Mouse (Mus musculus) left cerebral cortex, adult 8-10 months (tissue): Measurements from ENCODE around the gene Gm4131. TPM values are rescaled to one million over a fixed set of nuclear protein-coding genes. Genes with fewer than 3 reads are reported as not detected.
"Not testable (repeated sequence)": the region's sequence is repeated elsewhere in the genome, so short reads cannot be mapped to it uniquely, and the experiment has no call there.

Experiments used
- DNase-seq, 2 experiments: peaks; one replicate each; pipeline ENCODE4 v3.0.0; 2022; ENCODE audit warnings: low spot score in 2 of 2
- total RNA-seq, 4 experiments: library from RNA; stranded (reverse); gene quantifications; 2 replicates each; pipeline ENCODE4 v1.2.4; 2022

Gm4131 gene
- total RNA-seq = not detected

DNA sequence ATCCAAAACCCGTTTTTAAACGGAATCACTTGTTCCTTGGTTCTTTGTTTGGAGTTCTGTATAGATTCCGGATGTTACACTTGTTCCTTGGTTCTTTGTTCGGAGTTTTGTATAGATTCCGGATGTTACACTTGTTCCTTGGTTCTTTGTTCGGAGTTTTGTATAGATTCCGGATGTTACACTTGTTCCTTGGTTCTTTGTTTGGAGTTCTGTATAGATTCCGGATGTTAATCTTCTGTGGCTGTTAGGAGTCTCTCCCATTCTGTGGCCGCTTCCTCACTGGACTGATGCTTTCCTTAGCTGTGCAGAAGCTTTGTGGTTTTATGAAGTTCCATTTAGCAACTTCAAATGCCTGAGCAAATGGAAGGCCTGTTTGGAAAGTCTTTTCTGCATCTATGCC, at the start of gene Gm4131:
Gene Gm4131 (minus strand): TSS at position 101 of the 400 bp plus-strand sequence.
- not testable (repeated sequence) for DNase-seq

DNA sequence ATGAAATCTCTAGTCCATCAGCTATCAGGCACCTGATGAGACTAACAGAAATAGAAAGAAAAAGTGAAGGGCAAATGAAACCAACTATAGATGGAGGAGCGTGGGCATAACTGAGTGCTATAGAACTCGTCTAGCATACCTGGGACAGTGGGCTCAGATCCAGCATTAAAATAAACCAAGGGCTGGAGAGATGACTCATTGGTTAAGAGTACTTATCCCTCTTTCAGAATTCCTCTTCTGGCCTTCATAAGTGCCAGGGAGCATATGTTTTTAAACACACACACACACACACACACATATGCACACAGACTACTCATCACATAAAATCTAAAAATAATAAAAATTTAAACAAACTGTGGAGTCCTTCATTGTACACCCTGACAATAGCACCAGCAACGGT, 43.2 kb upstream of the Gm4131 start:
- no peak for DNase-seq

DNA sequence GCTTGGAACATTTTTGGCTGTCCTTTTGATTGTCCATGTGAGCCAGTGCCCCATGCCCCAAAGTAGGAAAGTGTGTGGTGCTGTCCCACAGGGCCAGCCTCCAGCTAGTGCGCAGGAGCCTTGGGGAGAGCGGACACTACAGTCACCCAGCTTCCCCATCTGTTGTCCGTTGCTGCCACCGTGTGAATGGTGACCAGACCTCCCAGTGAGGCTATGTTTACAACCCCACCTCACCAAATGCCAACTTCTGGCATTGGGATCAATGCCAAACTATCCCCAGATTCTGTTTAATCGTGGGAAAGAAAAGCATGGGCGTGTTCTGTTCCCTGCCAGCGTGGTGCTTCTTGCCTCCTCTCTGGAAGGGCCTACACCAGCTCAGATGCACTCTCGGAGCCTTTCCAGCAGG, 41.1 kb upstream of the Gm4131 start:
- no peak for DNase-seq

DNA sequence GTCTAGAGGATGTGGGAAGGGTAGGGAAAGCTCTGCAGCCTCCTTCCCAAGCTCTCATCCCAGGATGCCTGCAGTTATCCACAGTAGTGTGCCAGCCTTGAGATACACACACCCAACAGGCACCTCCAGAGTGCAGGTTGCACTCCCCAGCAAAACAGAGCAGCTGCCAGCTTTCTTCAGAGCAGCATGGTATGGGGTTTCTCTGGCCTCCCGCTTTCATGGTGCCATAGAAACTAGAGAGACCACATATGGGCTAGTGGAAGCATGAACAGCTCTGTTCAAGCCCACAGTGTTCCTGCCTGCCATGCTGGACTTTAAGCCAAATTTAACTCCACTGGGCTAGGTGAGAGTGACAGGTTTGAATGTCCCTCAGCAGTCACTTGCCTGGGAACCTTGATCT, 36.1 kb upstream of the Gm4131 start:
- no peak for DNase-seq

DNA sequence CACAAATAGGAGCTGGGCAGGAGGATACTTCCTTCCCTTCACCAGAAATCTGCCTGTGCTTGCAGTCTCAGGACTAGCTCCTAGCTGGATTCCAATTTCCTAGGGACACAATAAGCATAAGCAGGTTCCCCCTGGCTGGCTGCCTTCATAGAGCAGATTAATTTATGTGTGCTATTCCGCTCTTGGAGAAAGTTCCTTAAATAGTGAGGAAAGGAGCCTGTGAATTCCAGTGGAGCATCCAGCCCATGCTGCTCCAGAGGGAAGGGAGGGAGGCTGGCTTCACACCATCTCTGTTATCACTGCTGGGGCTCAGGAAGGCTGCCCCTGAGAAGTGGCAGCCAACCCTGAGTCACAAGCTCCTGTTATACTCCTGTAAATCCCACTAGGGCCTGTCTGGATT, 35.5 kb upstream of the Gm4131 start:
- DNase-seq = peak in 1 of 2 experiments; percentile 42

DNA sequence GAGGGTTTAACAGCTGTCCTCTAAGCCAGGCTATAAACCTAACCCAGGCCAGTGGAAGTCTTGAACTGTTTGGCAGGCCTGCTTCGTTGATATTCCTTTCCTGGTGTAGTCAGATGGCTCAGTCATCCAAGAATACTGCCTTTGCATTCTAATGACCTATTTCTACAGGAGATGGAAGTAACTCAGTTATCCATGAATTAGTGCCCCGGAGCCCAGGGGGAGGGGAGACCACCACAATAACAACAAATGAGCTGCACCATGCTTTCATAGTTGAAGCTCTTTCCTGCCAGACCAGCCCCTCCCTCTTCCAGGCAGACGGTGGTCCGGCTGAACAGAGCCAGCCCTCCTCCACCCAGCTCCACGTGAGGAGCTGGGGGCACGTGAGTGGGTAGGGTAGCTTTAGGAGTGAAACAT, 33.4 kb upstream of the Gm4131 start:
- no peak for DNase-seq

- no peak for DNase-seq
These were observed 18.6 kb upstream of the Gm4131 start for GRCm38 (mm10) chr14:62585338-62585737.

- no peak for DNase-seq
These were observed 17.9 kb upstream of the Gm4131 start for GRCm38 (mm10) chr14:62584637-62585036.

DNA sequence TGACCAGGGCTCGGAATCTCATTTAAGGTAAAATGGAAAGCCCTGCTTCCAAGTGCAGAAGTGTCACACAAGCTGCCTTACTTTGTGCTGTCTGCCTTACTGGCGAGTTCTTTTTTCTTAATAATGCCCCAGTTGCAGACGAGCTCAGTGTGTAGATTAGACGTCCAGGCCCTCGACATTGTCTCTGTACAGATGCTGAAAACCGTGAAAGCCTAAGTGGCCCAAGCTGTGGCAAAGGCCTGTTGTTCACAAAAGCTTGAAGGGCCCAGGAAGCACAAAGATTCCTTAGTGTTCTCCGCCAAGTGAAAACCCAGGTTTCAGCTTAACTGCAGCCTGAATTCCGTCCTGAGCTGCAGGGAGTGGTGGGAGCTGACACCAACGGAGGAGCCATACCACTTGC, 15.0 kb upstream of the Gm4131 start:
- no peak for DNase-seq

- DNase-seq = no peak
These were observed 14.2 kb upstream of the Gm4131 start for GRCm38 (mm10) chr14:62580945-62581344.

- no peak for DNase-seq
These were observed 9.1 kb upstream of the Gm4131 start for GRCm38 (mm10) chr14:62575862-62576261.

DNA sequence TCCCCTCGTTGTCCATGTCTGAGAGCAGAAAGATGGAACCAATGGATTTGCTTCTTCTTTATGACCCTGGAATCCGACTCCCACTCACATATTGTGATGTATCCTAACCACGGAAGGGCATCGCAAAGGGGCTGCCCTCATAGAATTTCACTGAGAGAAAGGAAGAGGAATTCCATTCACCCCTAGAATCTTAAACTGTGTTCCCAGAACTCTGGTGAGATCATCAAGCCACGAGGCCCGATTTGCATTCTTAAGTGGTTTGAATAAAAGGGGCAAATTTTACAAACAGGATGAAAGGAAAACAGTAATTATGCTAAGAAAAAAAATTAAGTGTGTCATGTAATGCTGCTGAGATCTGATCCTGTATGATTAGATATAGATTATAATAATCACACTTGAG, 8.2 kb upstream of the Gm4131 start:
- DNase-seq = no peak

GRCm38 (mm10) chr14:62573454-62573853, 6.7 kb upstream of the Gm4131 start:
- no peak for DNase-seq

DNA sequence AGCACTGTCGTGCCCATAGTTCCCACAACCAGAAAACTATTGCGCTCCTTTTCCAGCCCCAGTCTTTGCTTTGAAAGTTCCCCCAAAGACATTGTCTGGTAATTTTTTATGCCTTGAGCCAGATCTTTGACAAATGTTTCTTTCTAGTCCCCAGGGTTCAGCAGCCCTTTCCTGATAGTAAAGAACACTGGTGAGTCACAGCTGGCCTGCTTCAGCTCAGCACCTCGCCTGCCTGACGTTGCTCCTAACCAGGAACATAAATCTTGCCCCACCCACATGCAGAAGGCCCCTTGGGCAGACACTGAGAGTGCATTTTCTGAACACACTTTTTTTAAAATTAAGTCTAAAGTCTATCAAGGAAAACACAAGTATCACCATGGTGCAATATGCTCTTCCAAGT, 3.6 kb upstream of the Gm4131 start:
- DNase-seq = no peak

DNA sequence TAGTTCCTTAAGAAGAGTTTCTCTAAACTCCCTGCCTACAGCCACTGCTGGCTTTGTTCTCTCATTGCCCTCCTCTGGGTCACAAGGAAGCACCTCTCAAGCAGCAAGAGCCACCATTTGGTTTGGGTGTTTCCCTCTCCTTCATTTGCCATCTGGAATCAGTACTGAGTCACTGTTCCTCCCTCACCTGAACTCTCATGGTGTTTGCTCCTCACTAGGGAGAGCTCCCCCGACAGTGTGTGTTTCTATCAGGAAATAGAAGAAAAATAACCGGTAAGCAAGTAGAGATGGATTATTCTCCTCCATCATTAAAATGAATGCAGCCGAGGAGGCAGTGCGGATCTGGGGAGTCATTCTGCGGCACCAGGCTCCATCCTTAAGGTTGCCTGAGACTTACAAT, 2.7 kb upstream of the Gm4131 start:
- no peak for DNase-seq

DNA sequence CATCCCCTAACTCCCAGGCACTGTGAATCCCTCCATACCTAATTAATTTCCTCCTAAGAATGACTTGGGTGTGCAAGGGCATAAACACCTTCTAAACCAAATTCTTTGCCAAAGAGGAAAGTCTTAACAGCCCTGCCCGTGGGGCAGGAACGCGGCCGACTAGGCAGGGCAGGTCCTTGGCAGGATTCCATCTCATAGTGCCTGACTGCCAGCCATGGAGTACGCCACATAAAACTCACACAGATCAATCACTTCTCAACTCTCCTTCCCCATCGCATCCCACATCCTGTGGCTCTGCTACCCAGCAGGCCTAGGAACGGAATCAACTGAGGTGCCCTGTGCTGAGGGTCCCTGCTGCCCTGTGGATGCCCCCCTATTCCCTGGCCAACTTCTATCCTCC, 3.0 kb downstream of the Gm4131 start:
- no peak for DNase-seq

DNA sequence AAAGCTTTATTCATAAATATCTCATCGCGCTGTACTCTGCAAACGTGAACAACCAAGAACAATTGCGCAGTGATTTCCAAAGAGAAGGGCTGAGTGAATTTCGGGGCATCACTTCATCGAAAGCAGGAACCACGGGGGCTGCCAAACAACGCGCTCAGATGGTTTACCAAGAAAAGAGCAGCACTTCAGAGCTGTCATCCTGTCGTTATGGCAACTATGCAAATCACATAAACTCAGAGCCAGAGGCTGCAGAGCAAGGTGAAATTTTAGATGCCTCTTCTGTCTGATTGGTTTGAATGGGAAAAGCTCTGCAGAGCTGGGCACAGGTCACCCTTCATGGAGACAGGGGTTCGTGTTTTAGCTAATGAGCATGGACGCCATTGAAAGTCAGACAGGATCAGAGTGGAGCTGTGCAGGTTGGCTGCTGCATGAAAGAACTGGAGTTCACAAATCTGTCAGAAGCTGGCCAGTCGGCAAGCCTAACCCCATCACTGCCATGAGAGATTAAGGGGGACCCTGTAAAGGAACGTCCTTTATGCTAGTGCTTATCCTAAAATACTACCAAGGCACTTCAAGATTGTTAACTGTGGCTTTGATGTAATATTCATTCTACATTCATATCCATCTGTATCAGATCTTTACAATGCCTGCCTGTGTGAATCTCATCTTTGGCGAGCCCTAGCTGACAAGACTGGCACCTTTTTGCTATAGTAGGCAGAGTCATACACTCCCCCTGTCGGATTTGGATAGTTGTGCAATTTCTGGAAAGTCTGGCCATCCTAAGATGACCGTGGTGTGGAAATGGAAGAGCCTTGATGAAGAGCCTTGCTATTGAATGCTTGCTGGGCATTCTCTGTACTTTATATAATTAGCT, 4.6 kb downstream of the Gm4131 start:
- peak in 1 of 2 experiments; percentile 46 for DNase-seq

DNA sequence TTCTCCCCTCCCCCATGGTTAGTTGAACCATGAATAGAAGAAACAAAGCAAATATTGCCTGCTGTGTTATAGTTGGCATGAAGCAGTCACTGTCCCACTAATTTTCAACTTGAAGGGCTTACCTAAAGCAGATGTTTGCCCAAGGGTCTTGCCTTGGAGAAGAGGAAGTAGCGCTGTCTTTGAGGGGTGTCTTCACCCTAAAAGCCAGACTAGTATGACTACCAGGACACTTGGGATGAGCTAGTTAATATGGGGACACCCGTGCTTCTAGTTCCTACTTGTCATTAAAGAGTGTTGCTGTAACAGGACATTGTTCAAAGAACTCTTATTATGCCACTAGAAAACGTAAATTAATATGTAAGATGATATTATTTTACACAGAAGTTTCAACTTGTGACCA, 9.6 kb downstream of the Gm4131 start:
- DNase-seq = no peak

GRCm38 (mm10) chr14:62555840-62556810, 10.6 kb downstream of the Gm4131 start:
- DNase-seq = peak in 1 of 2 experiments; percentile 10

GRCm38 (mm10) chr14:62555309-62555829, 11.4 kb downstream of the Gm4131 start, which contains the start of gene Fam124a:
Fam124a (plus strand) TSS chr14:62555737.
- DNase-seq = peak; percentile 59 to 73

GRCm38 (mm10) chr14:62553786-62554185, 12.9 kb downstream of the Gm4131 start:
- DNase-seq = no peak

- DNase-seq = no peak
These were observed 13.9 kb downstream of the Gm4131 start for GRCm38 (mm10) chr14:62552771-62553170.
